In the genomic region with DNA sequence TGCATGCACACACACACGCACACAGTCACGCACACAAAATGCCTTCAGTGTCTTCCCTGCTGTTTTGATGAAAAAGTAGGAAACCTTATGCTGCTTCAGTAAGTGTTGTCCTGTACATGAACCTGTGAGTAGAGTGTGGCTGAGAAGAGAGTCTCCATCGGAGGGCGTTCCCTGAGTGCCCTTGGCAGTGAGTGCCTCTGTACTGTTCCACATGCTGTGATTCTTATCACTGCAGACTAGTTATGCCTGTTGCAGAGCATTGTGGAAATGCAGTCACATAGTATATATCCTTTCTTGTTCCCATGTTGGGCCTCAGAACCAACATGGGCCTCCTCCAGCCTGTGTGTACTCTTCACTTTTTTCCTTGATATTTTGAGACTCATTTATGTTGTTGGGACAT, we compare ENCODE assay signal across 16 mouse cellular contexts. TPM values are rescaled to one million over a fixed set of nuclear protein-coding genes. Genes with fewer than 3 reads are reported as not detected.
"Had no signal": no experiment of that assay in that cellular context is flagged by ENCODE, and none has a peak within 500 bp of the region (broad histone marks: within the 10 kb centered on the region; RNA-seq: fewer than 3 reads in every experiment).

No protein-coding gene starts in this region.

- H3K4me2 ChIP-seq: lung, embryonic 14.5 days; midbrain, embryonic 11.5 days; midbrain, embryonic 13.5 days; midbrain, embryonic 15.5 days; neural tube, embryonic 12.5 days; stomach, embryonic 15.5 days had no signal

- ATAC-seq: midbrain, embryonic 13.5 days; midbrain, embryonic 15.5 days had no signal

- H3K9me3 ChIP-seq: midbrain, embryonic 13.5 days; midbrain, embryonic 15.5 days; neural tube, embryonic 12.5 days; stomach, embryonic 15.5 days had no signal

- H3K4me3 ChIP-seq: midbrain, embryonic 13.5 days; midbrain, embryonic 15.5 days; neural tube, embryonic 12.5 days; stomach, embryonic 15.5 days had no signal

- H3K27me3 ChIP-seq: midbrain, embryonic 13.5 days; midbrain, embryonic 15.5 days; neural tube, embryonic 12.5 days; stomach, embryonic 15.5 days had no signal

- DNase-seq: lung, adult 18-20 months; lung, embryonic 14.5 days; lung, postnatal 14 days; lung, postnatal 4 days; right cerebral cortex, postnatal 14 days; thymus, adult 2 months; thymus, postnatal 25 days; thymus, postnatal 4 days had no signal

- H3K9ac ChIP-seq: liver, embryonic 14.5 days; lung, embryonic 14.5 days; midbrain, embryonic 13.5 days; midbrain, embryonic 15.5 days; neural tube, embryonic 12.5 days; stomach, embryonic 15.5 days had no signal

- H3K36me3 ChIP-seq: midbrain, embryonic 13.5 days; midbrain, embryonic 15.5 days; neural tube, embryonic 12.5 days; stomach, embryonic 15.5 days had no signal

- H3K27ac ChIP-seq: liver, embryonic 14.5 days; midbrain, embryonic 13.5 days; midbrain, embryonic 15.5 days; neural tube, embryonic 12.5 days; stomach, embryonic 15.5 days had no signal

- H3K4me1 ChIP-seq: midbrain, embryonic 13.5 days; midbrain, embryonic 15.5 days; neural tube, embryonic 12.5 days; stomach, embryonic 15.5 days had no signal

RNA-seq across cellular contexts. Expression of a gene that starts 37.0 kb away (rescaled TPM):
- total RNA-seq: midbrain, postnatal 0 days; monocyte, adult 5-6 weeks had no signal
